Mouse (Mus musculus) bone marrow, adult 2 months (tissue): Measurements from ENCODE around the gene Notum.

Experiments
- CTCF ChIP-seq: fragments of 200-500 bp; IDR thresholded peaks from 2 replicates; pipeline ENCODE4 v1.5.1; 2011; ENCODE audit warnings: low read length, control low read depth; ENCODE audit not compliant: control insufficient read depth, insufficient read depth
- POLR2A ChIP-seq: fragments of 200-500 bp; IDR thresholded peaks from 2 replicates; pipeline ENCODE4 v1.6.1; 2011; ENCODE audit warnings: low read depth, mild to moderate bottlenecking, control low read depth, low read length, borderline replicate concordance; ENCODE audit not compliant: control insufficient read depth

DNA sequence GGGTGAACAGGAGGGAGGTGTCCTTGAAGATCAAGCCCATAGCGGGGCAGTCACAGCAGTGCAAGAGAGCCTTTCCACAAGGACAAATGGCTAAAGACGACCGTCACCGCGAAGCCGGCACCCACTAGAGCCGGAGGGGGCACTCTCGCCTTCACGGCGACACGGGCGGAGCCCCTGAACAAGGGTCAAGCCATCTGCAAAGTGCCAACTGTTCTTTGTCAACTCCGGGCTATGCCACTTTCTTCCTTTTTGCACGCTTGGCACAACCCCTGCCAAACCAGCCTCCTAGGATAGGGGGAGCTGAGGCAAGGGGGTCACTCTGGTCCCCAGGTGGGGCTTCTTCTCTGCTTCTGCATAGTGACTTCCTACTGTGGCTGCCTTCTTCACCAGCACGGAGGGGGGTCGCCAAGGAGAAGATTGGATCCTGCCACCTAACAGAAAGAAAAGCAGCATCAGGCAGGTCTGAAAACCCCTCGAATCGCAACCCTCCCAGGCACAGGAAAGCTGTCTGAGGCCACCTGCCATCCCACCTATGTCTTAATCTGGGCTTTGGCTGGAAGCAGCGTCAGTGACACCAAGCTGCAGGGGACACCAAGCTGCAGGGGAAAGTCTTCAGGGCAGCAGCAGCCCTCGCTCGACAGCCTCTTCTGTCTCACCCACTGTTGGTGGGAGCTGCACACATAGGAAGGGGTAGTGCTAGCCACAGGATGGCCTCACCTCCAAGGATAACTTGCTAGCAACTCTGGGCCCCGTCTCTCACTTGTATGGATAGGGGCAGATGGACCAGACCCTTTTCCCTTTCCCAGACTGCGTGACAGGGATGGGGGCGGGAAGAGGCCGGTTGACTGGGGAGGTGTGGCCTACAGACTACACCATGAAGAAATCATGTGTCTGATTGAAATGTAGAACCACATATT, 42.1 kb downstream of the Notum start:
- TF ChIP-seq POLR2A: no peak
- no peak for TF ChIP-seq CTCF
